Mouse (Mus musculus) heart, adult 2 months (tissue): ENCODE data around the gene Sstr2. TPM values are rescaled to one million over a fixed set of nuclear protein-coding genes. Genes with fewer than 3 reads are reported as not detected.

Experiments
- DNase-seq, 2 experiments: peaks; one replicate each; pipeline ENCODE4 v3.0.0; 2021
- H3K27ac ChIP-seq: fragments of 200-600 bp; 2 replicates; pipeline ENCODE4 v1.8.1; 2022
- H3K27me3 ChIP-seq: fragments of 200-500 bp; 2 replicates; pipeline ENCODE4 v1.6.1; 2012; ENCODE audit warnings: mild to moderate bottlenecking, low read length, inconsistent platforms, mixed read lengths; ENCODE audit not compliant: control insufficient read depth, insufficient read depth
- H3K36me3 ChIP-seq: fragments of 200-500 bp; 2 replicates; pipeline ENCODE4 v1.6.1; 2012; ENCODE audit warnings: low read length, inconsistent platforms; ENCODE audit not compliant: control insufficient read depth, insufficient read depth
- H3K4me1 ChIP-seq: fragments of 200-500 bp; 2 replicates; pipeline ENCODE4 v1.6.1; 2011; ENCODE audit warnings: low read length; ENCODE audit not compliant: control insufficient read depth, insufficient read depth
- H3K4me3 ChIP-seq: fragments of 200-600 bp; 2 replicates; pipeline ENCODE4 v1.8.1; 2022
- H3K79me2 ChIP-seq: fragments of 200-500 bp; replicated peaks from 2 replicates; pipeline ENCODE4 v1.6.1; 2012; ENCODE audit warnings: mild to moderate bottlenecking, inconsistent platforms, low read length, moderate library complexity, mixed read lengths; ENCODE audit not compliant: control insufficient read depth, insufficient read depth
- H3K9ac ChIP-seq: fragments of 200-500 bp; 2 replicates; pipeline ENCODE4 v1.6.1; 2012; ENCODE audit warnings: low read depth, mild to moderate bottlenecking, control low read depth, inconsistent platforms, low read length, mixed read lengths
- CTCF ChIP-seq: fragments of 200-600 bp; IDR thresholded peaks from 2 replicates; pipeline ENCODE4 v1.8.1; 2022; ENCODE audit warnings: antibody characterized with exemption, mild to moderate bottlenecking, moderate library complexity
- EP300 ChIP-seq: fragments of 200-500 bp; IDR thresholded peaks from 2 replicates; pipeline ENCODE4 v1.6.1; 2011; ENCODE audit warnings: low read depth, low read length, control low read depth; ENCODE audit not compliant: insufficient read depth
- POLR2A ChIP-seq: fragments of 200-500 bp; IDR thresholded peaks from 2 replicates; pipeline ENCODE4 v1.6.1; 2011; ENCODE audit warnings: mild to moderate bottlenecking, low read depth, low read length, control low read depth; ENCODE audit not compliant: insufficient read depth
- WGBS: fragments of 180-500 bp; shearing (Covaris S2); methylation state at CpG from one replicate; pipeline ENCODE4 v1.1.7; 2018; 5-methylcytosine and 5-hydroxymethylcytosine counted together
- intact Hi-C: fragments of 180-260 bp; cut with DNase I; formaldehyde crosslinking; loops from one replicate; pipeline ENCODE4 v1.15.1; 2025
- polyA plus RNA-seq: library from polyadenylated mRNA; depleted of rRNA; stranded (reverse); fragments of >200 nt; gene quantifications from 2 replicates; pipeline ENCODE4 v1.2.3, GENCODE M21; 2012; rRNA removed
- total RNA-seq, 2 experiments: library from RNA; stranded (reverse); gene quantifications; 2 replicates each; pipeline ENCODE4 v1.2.3; 2021

Sstr2 gene
- total and polyA plus RNA-seq, 3 experiments = not detected

GRCm38 (mm10) chr11:113669711-113670110, 50.6 kb downstream of the Sstr2 start:
- H3K9ac ChIP-seq = no peak overlapping the region
- no peak overlapping the region for H3K4me3 ChIP-seq
- intact Hi-C loops = no loop called here
- peaks cover 4% of the 10 kb centered on the region; the same call in 1 of the 2 replicates for H3K79me2 ChIP-seq
- H3K4me1 ChIP-seq = peaks cover 6% of the 10 kb centered on the region; the same call in 1 of the 2 replicates
- H3K27me3 ChIP-seq = no peaks in the 10 kb centered on the region
- TF ChIP-seq EP300 (no peak), CTCF (no peak), POLR2A (no peak)
- WGBS = 82% methylated on average over 4 of the region's 4 CpGs
- no peak for DNase-seq
- H3K36me3 ChIP-seq = peaks cover 2% of the 10 kb centered on the region
- H3K27ac ChIP-seq = no peak overlapping the region

GRCm38 (mm10) chr11:113673614-113674013, 54.5 kb downstream of the Sstr2 start:
- 63% methylated on average over 4 of the region's 4 CpGs for WGBS

GRCm38 (mm10) chr11:113674595-113674994, 55.5 kb downstream of the Sstr2 start:
- WGBS = 79% methylated on average over 5 of the region's 5 CpGs
- no peak overlapping the region for H3K9ac ChIP-seq

More at GRCm38 (mm10) chr11:113673614-113674013, 54.5 kb downstream of the Sstr2 start:
- Histone ChIP-seq H3K36me3 (peaks cover 2% of the 10 kb centered on the region), H3K4me3 (no peak overlapping the region), H3K4me1 (peaks cover 4% of the 10 kb centered on the region; the same call in 1 of the 2 replicates), H3K79me2 (peaks cover 8% of the 10 kb centered on the region), H3K27ac (peak overlapping the region; percentile 30; the same call in 1 of the 2 replicates), H3K9ac (no peak overlapping the region; the same call in 1 of the 2 replicates), H3K27me3 (no peaks in the 10 kb centered on the region)
- no peak for TF ChIP-seq CTCF
- TF ChIP-seq POLR2A = no peak
- no peak for TF ChIP-seq EP300
- intact Hi-C loops = no loop called here
- DNase-seq = no peak

More at GRCm38 (mm10) chr11:113674595-113674994, 55.5 kb downstream of the Sstr2 start:
- intact Hi-C loops = no loop called here
- Histone ChIP-seq H3K4me3 (no peak overlapping the region), H3K79me2 (peaks cover 8% of the 10 kb centered on the region), H3K27ac (peak overlapping the region; percentile 12), H3K27me3 (no peaks in the 10 kb centered on the region), H3K36me3 (peaks cover 2% of the 10 kb centered on the region), H3K4me1 (peaks cover 4% of the 10 kb centered on the region; the same call in 1 of the 2 replicates)
- TF ChIP-seq CTCF = no peak
- no peak for TF ChIP-seq POLR2A
- TF ChIP-seq EP300 = no peak
- DNase-seq = no peak

Other genes starting within 250 kb of the Sstr2 start
- 10 to 100 TPM; 16.9 to 18.6 TPM for gene Cog1, start 29.8 kb downstream of the Sstr2 start, total RNA-seq
- 25.2 and 32.7 TPM in 2 replicates for gene Cog1, start 29.8 kb downstream of the Sstr2 start, polyA plus RNA-seq
- gene Slc39a11, start 30.7 kb downstream of the Sstr2 start, total RNA-seq = 1 to 10 TPM; 2.6 to 2.7 TPM
- gene Slc39a11, start 30.7 kb downstream of the Sstr2 start, polyA plus RNA-seq = 3.7 and 5.6 TPM in 2 replicates
- 10 to 100 TPM; 15.3 to 16.4 TPM for gene Fam104a, start 64.8 kb downstream of the Sstr2 start, total RNA-seq
- 10.7 and 12.4 TPM in 2 replicates for gene Fam104a, start 64.8 kb downstream of the Sstr2 start, polyA plus RNA-seq
- gene D11Wsu47e, start 65.1 kb downstream of the Sstr2 start, total RNA-seq = 1 to 10 TPM; 5.8 to 6.4 TPM
- gene D11Wsu47e, start 65.1 kb downstream of the Sstr2 start, polyA plus RNA-seq = 4.7 and 7.8 TPM in 2 replicates
- not detected for gene Cpsf4l, start 90.7 kb downstream of the Sstr2 start, total RNA-seq
- 0.18 TPM in 1 of 2 replicates, not detected in the other for gene Cpsf4l, start 90.7 kb downstream of the Sstr2 start, polyA plus RNA-seq
- gene Cdc42ep4, start 132.5 kb downstream of the Sstr2 start, total RNA-seq = 10 to 100 TPM; 20.6 to 23.2 TPM
- gene Cdc42ep4, start 132.5 kb downstream of the Sstr2 start, polyA plus RNA-seq = 12.3 and 12.9 TPM in 2 replicates